Mouse (Mus musculus) A20 (cell line): ENCODE measurements at regions not wholly inside any gene's neighbourhood (a gene's known extent, or its start where the extent isn't known, plus 50 kb on each side); places are given as distances from the start of the nearest gene placed in this dataset.

Source experiments
- DNase-seq: peaks from one replicate; pipeline ENCODE4 v3.0.0-alpha.2; 2011; ENCODE audit warnings: low read depth, low spot score

DNA sequence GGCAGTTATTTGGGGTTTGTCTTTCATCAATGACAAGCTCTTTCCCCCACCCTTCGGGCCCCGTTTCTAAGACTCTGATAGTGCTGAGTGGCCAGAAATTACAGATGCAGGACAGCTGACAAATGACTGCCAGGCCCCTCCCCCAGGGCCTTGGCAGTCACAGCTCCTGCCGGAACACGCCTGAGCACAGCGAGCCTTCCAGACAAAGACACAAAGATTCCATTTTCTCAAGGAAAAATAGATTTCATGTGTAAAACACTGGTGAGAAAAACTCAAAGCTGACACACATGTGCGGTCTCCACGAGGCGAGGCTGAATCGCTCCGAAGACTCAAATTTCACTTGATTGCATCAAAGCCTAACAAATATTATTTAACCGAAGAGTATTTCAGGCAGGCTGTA, 247.6 kb downstream of the Ptprc start:
- no peak for DNase-seq

- no peak for DNase-seq
These were observed 249.2 kb downstream of the Ptprc start for GRCm38 (mm10) chr1:137926326-137926725.

- DNase-seq: no peak
These were observed 251.4 kb downstream of the Ptprc start for GRCm38 (mm10) chr1:137924156-137924555.

- DNase-seq: no peak
These were observed 251.8 kb downstream of the Ptprc start for GRCm38 (mm10) chr1:137923705-137924104.

GRCm38 (mm10) chr1:137922769-137923168, 252.7 kb downstream of the Ptprc start:
- peak; percentile 90 for DNase-seq

- DNase-seq: no peak
These were observed 253.9 kb downstream of the Ptprc start for GRCm38 (mm10) chr1:137921592-137921991.

GRCm38 (mm10) chr1:137919739-137920563, 255.6 kb downstream of the Ptprc start:
- DNase-seq: no peak

- peak; percentile 80 for DNase-seq
These were observed 258.1 kb downstream of the Ptprc start for GRCm38 (mm10) chr1:137917449-137917848.

GRCm38 (mm10) chr1:137906883-137907282, 268.6 kb downstream of the Ptprc start:
- DNase-seq: no peak

- DNase-seq: no peak
These were observed 269.0 kb downstream of the Ptprc start for GRCm38 (mm10) chr1:137906477-137906876.

DNA sequence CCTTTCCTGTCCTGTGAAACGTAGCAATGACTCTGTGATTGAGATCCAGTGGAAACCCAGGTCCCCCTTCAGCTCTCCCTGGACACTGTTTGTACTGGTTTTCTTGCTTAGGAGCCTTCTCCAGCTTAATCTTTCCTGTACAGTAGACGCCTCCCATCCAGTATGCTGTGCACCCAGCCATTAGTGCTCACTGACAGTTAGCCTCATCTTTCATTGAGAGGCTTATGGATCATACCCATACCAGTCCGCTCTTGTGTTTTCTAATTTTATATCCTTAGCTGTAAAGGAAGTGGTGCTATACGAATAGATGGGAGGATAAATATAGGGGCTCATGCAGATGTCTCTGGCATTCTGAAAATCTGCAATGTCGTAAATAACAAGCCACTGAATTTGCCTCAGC, 269.9 kb downstream of the Ptprc start:
- no peak for DNase-seq

- DNase-seq: no peak
These were observed 272.2 kb downstream of the Ptprc start for GRCm38 (mm10) chr1:137903351-137903750.

DNA sequence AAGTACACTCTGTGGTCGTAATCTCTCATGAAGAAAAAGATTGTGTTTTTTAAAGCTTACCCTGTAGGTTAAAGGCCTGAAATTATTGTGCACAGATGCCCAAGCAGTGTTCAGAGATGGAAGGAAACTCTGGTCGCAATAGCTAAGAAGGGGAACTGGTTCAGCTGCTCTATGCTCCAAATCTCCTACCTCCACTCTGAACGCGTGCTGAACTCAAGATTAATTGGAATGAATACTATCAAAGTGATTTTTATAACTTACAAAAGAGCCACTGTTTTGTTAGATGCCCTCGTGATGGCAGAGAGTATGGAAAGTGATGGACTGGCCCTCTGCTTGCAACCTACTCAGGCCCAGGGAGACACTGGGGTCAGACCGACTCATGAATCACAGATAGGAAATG, 272.6 kb downstream of the Ptprc start:
- no peak for DNase-seq

GRCm38 (mm10) chr1:137901996-137902395, 273.5 kb downstream of the Ptprc start:
- no peak for DNase-seq

- DNase-seq: no peak
These were observed 274.3 kb downstream of the Ptprc start for GRCm38 (mm10) chr1:137901211-137901610.

- no peak for DNase-seq
These were observed 274.9 kb downstream of the Ptprc start for GRCm38 (mm10) chr1:137900621-137901071.

DNA sequence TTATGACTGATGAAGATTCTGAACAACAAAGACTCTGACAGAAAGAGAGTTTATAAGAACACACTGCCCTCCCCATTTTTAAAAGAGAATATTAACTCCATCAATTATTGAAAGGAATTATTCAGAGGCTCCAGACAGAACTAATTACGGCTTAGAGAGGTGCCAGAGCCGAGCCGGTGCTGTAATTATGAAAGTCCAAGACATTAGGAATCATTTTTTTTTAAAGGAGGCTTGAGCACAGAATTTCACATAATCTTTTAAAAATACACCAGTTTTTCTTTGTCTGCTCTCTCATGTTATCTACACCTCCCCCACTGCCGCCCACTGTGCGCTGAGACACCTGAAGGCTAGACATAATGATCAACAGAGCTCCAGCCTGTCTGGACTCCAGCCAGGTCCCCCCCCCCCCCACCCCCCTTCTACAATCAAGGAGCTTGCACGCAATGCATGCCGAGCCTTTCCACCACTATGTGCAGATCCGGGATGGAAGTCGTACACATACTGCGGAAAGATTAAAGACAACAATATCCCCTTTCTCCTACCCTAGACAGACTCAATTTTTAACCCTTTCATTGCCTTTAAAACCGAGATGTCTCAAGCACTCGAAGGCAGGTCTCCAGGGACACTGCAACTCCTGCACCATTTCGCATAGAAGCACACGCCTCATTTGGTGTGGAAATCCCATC, 275.4 kb downstream of the Ptprc start:
- peak; percentile 31 for DNase-seq

DNA sequence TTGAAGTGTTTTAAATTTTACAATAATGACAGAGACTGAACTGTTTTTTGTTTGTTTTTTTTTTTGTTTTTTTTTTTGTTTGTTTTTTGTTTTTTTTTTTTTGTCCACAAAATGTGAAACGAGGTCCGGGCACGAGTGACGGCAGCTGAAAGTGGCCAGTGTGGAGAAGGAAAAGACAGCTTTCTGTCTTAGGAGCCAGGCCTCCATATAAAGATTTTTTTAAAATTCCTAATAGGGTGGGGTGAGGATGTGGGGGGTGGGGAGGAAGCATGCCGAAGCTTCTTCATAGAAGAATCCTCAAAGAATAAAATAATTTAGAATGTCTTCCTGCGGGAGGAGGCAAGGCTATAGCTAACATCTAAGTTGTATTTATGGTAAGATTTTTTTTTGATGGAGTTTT, 276.2 kb downstream of the Ptprc start:
- DNase-seq: peak; percentile 35

GRCm38 (mm10) chr1:137898891-137899290, 276.6 kb downstream of the Ptprc start:
- no peak for DNase-seq

GRCm38 (mm10) chr1:137898397-137898796, 277.1 kb downstream of the Ptprc start:
- DNase-seq: peak; percentile 92

GRCm38 (mm10) chr1:137881656-137882055, 293.9 kb downstream of the Ptprc start:
- DNase-seq: no peak

DNA sequence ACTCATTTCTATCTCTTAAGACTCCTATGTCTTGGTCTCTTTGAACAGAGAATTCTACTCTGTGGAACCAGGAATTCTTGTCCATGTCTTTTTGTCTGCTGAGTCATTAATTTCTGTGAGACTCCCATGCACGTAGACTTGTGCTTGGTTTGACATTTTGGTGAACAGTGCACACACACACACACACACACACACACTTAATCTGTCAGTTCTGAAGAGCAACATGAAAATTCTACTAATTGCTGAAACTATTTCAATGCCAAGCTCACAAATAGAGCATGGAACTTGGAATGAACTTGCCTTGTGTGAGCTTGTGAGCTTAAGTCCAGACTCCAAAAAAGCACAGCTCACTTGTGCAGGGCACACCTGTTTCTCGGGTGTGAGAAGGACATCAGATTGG, 301.1 kb downstream of the Ptprc start:
- DNase-seq: no peak

GRCm38 (mm10) chr1:137873628-137874027, 301.9 kb downstream of the Ptprc start:
- no peak for DNase-seq
